23 mouse cellular contexts compared by ENCODE assay signal in genomic region chr6:113513944-113514343, GRCm38 (mm10). TPM values are rescaled to one million over a fixed set of nuclear protein-coding genes. Genes with fewer than 3 reads are reported as not detected.
DNase-seq lines count a peak whose midpoint lies in the region; ATAC-seq and TF ChIP-seq lines count a peak whose summit lies in the region.
"Had no signal": no experiment of that assay in that cellular context is flagged by ENCODE, and none has a peak within 500 bp of the region (broad histone marks: within the 10 kb centered on the region; RNA-seq: fewer than 3 reads in every experiment).

No protein-coding gene starts in this region.

- no peaks in the 10 kb centered on the region for H3K27me3 ChIP-seq in intestine, embryonic 15.5 days (replicated peaks)
- H3K27me3 ChIP-seq in intestine, postnatal 0 days (replicated peaks; ENCODE audit: control insufficient read depth, insufficient read depth, low read length), result no peaks in the 10 kb centered on the region
- H3K27me3 ChIP-seq: CH12.LX; embryonic facial prominence, embryonic 12.5 days; forebrain, embryonic 13.5 days; forebrain, embryonic 15.5 days; Patski had no signal

- DNase-seq in adrenal gland, postnatal 14 days, result peak; percentile 35
- no peak for DNase-seq in adrenal gland, postnatal 25 days
- no peak for DNase-seq in retina, embryonic 14.5 days (ENCODE audit: low spot score)
- DNase-seq in yolk sac, embryonic 10.5 days (ENCODE audit: low spot score), result no peak
- DNase-seq: adrenal gland, adult 8-10 months; B cell, adult 2 months; cerebellum, adult 11-12 months; cerebellum, adult 2 months; cerebellum, adult 9-10 months; cerebellum, postnatal 10 days; cerebellum, postnatal 25 days; forebrain, postnatal 0 days had no signal

- H3K4me3 ChIP-seq in intestine, embryonic 15.5 days (replicated peaks), result no peak overlapping the region
- no peak overlapping the region for H3K4me3 ChIP-seq in intestine, postnatal 0 days (ENCODE audit: low read depth, low read length)
- H3K4me3 ChIP-seq: embryonic facial prominence, embryonic 10.5 days; embryonic facial prominence, embryonic 12.5 days; forebrain, embryonic 13.5 days; forebrain, embryonic 15.5 days had no signal

- H3K27ac ChIP-seq in intestine, embryonic 15.5 days, result no peak overlapping the region
- H3K27ac ChIP-seq in intestine, postnatal 0 days (ENCODE audit: low read depth, low read length), result no peak overlapping the region
- H3K27ac ChIP-seq: embryonic facial prominence, embryonic 10.5 days; embryonic facial prominence, embryonic 12.5 days; forebrain, embryonic 13.5 days; forebrain, embryonic 15.5 days had no signal

- no peak overlapping the region for H3K9ac ChIP-seq in intestine, embryonic 15.5 days
- no peak overlapping the region for H3K9ac ChIP-seq in intestine, postnatal 0 days (ENCODE audit: low read depth, low read length)
- H3K9ac ChIP-seq: embryonic facial prominence, embryonic 12.5 days; forebrain, embryonic 13.5 days; forebrain, embryonic 15.5 days; forebrain, postnatal 0 days had no signal

- WGBS in intestine, embryonic 15.5 days, result 87% methylated on average over 6 of the region's 6 CpGs
- WGBS in intestine, postnatal 0 days, result 71% methylated on average over 6 of the region's 6 CpGs

- no peaks in the 10 kb centered on the region for H3K9me3 ChIP-seq in intestine, embryonic 15.5 days
- no peaks in the 10 kb centered on the region for H3K9me3 ChIP-seq in intestine, postnatal 0 days (ENCODE audit: control insufficient read depth)
- H3K9me3 ChIP-seq: embryonic facial prominence, embryonic 10.5 days; embryonic facial prominence, embryonic 12.5 days; forebrain, embryonic 13.5 days; forebrain, embryonic 15.5 days; G1E had no signal

- no peak overlapping the region for H3K4me2 ChIP-seq in intestine, embryonic 15.5 days (replicated peaks)
- no peak overlapping the region for H3K4me2 ChIP-seq in intestine, postnatal 0 days (replicated peaks; ENCODE audit: low read depth)
- H3K4me2 ChIP-seq: embryonic facial prominence, embryonic 12.5 days; forebrain, embryonic 13.5 days; forebrain, embryonic 15.5 days had no signal

- no peak for TF ChIP-seq CTCF in intestine, postnatal 0 days (IDR thresholded peaks at IDR 0.05; ENCODE audit: low read depth)

- peaks cover 49% of the 10 kb centered on the region for H3K36me3 ChIP-seq in intestine, embryonic 15.5 days
- H3K36me3 ChIP-seq in intestine, postnatal 0 days (ENCODE audit: control insufficient read depth, insufficient read depth), result peaks cover 56% of the 10 kb centered on the region

- no peaks in the 10 kb centered on the region for H3K4me1 ChIP-seq in intestine, embryonic 15.5 days (replicated peaks)
- no peaks in the 10 kb centered on the region for H3K4me1 ChIP-seq in intestine, postnatal 0 days (replicated peaks; ENCODE audit: control insufficient read depth, insufficient read depth, low read length)
- H3K4me1 ChIP-seq: embryonic facial prominence, embryonic 12.5 days; forebrain, embryonic 13.5 days; forebrain, embryonic 15.5 days had no signal

- peak; percentile 20; the same call in 1 of the 2 replicates for ATAC-seq in intestine, embryonic 15.5 days
- peak; percentile 33; the same call in 1 of the 2 replicates for ATAC-seq in intestine, postnatal 0 days
- ATAC-seq: activated CD4-positive, CD25-positive, alpha-beta regulatory T cell, adult 4 months; CD4-positive, CD25-positive, alpha-beta regulatory T cell, adult 4 months; forebrain, embryonic 13.5 days; forebrain, embryonic 15.5 days; forebrain, postnatal 0 days; Patski had no signal

RNA-seq across cellular contexts. Expression of gene Prrt3, which starts 12.2 kb away (rescaled TPM):
- 0.15 and 0.23 TPM in 2 replicates for total RNA-seq in adrenal gland, postnatal 14 days (2021)
- total RNA-seq in adrenal gland, postnatal 25 days (2021), result 0.30 TPM in 1 of 2 replicates, not detected in the other
- 0.43 and 0.45 TPM in 2 replicates for polyA plus RNA-seq in intestine, embryonic 15.5 days (2015; fragmentation: Nextera tagmentation; extraction: Ambion mirVana)
- 0.47 and 0.52 TPM in 2 replicates for polyA plus RNA-seq in intestine, postnatal 0 days (2015; fragmentation: Nextera tagmentation; extraction: Ambion mirVana)
- total RNA-seq: CH12.LX had no signal
- polyA plus RNA-seq: CD4-positive, CD25-positive, alpha-beta regulatory T cell, adult 4 months; G1E had no signal

RNA-seq across cellular contexts. Expression of gene Emc3, which starts 17.5 kb away (rescaled TPM):
- total RNA-seq in adrenal gland, postnatal 14 days (2021), result 88.7 and 94.4 TPM in 2 replicates
- 116 and 125 TPM in 2 replicates for total RNA-seq in adrenal gland, postnatal 25 days (2021)
- 84.2 and 88.3 TPM in 2 replicates for polyA plus RNA-seq in intestine, embryonic 15.5 days (2015; fragmentation: Nextera tagmentation; extraction: Ambion mirVana)
- 77.2 and 77.9 TPM in 2 replicates for polyA plus RNA-seq in intestine, postnatal 0 days (2015; fragmentation: Nextera tagmentation; extraction: Ambion mirVana)

RNA-seq across cellular contexts. Expression of gene Fancd2, which starts 17.5 kb away (rescaled TPM):
- 3.1 and 3.2 TPM in 2 replicates for total RNA-seq in adrenal gland, postnatal 14 days (2021)
- total RNA-seq in adrenal gland, postnatal 25 days (2021), result 2.0 and 3.0 TPM in 2 replicates
- polyA plus RNA-seq in intestine, embryonic 15.5 days (2015; fragmentation: Nextera tagmentation; extraction: Ambion mirVana), result 9.6 and 10.3 TPM in 2 replicates
- 1.4 and 1.7 TPM in 2 replicates for polyA plus RNA-seq in intestine, postnatal 0 days (2015; fragmentation: Nextera tagmentation; extraction: Ambion mirVana)

RNA-seq across cellular contexts. Expression of gene Creld1, which starts 30.8 kb away (rescaled TPM):
- 37.4 and 42.7 TPM in 2 replicates for total RNA-seq in adrenal gland, postnatal 14 days (2021)
- total RNA-seq in adrenal gland, postnatal 25 days (2021), result 45.2 and 59.9 TPM in 2 replicates
- polyA plus RNA-seq in intestine, embryonic 15.5 days (2015; fragmentation: Nextera tagmentation; extraction: Ambion mirVana), result 21.9 and 22.7 TPM in 2 replicates
- 8.5 and 9.7 TPM in 2 replicates for polyA plus RNA-seq in intestine, postnatal 0 days (2015; fragmentation: Nextera tagmentation; extraction: Ambion mirVana)

RNA-seq across cellular contexts. Expression of gene Il17rc, which starts 42.7 kb away (rescaled TPM):
- total RNA-seq in adrenal gland, postnatal 14 days (2021), result 18.2 and 19.3 TPM in 2 replicates
- 18.0 and 19.3 TPM in 2 replicates for total RNA-seq in adrenal gland, postnatal 25 days (2021)
- polyA plus RNA-seq in intestine, embryonic 15.5 days (2015; fragmentation: Nextera tagmentation; extraction: Ambion mirVana), result 26.6 and 27.2 TPM in 2 replicates
- 16.5 and 17.4 TPM in 2 replicates for polyA plus RNA-seq in intestine, postnatal 0 days (2015; fragmentation: Nextera tagmentation; extraction: Ambion mirVana)
- total RNA-seq: CH12.LX, G1E had no signal
- polyA plus RNA-seq: activated CD4-positive, CD25-positive, alpha-beta regulatory T cell, adult 4 months; CD4-positive, CD25-positive, alpha-beta regulatory T cell, adult 4 months had no signal
